ENCODE assay signal across 11 mouse cellular contexts in genomic region chr12:102652420-102652819, GRCm38 (mm10). TPM values are rescaled to one million over a fixed set of nuclear protein-coding genes. Genes with fewer than 3 reads are reported as not detected.
DNase-seq lines count a peak whose midpoint lies in the region; ATAC-seq lines count a peak whose summit lies in the region.
"Had no signal": no experiment of that assay in that cellular context is flagged by ENCODE, and none has a peak within 500 bp of the region (broad histone marks: within the 10 kb centered on the region; RNA-seq: fewer than 3 reads in every experiment).

No protein-coding gene starts in this region.

- no peaks in the 10 kb centered on the region for H3K9me3 ChIP-seq in heart, embryonic 11.5 days (replicated peaks; ENCODE audit: control insufficient read depth, low read length)

- H3K4me3 ChIP-seq in heart, embryonic 11.5 days (ENCODE audit: low read depth, low read length): no peak overlapping the region

- no peak overlapping the region for H3K27ac ChIP-seq in heart, embryonic 11.5 days (ENCODE audit: low read depth, low read length)

- H3K36me3 ChIP-seq in heart, embryonic 11.5 days (ENCODE audit: control insufficient read depth, insufficient read depth, low read length): no peaks in the 10 kb centered on the region

- H3K9ac ChIP-seq in heart, embryonic 11.5 days (ENCODE audit: low read depth, low read length): 0 out of 2 replicates have a peak overlapping the region, but pooled peaks have one; percentile 16
- H3K9ac ChIP-seq: lung, embryonic 14.5 days had no signal

- peaks cover 38% of the 10 kb centered on the region for H3K4me1 ChIP-seq in heart, embryonic 11.5 days (ENCODE audit: control insufficient read depth, insufficient read depth, low read length)

- ATAC-seq in heart, embryonic 11.5 days (replicated peaks; ENCODE audit: insufficient number of reproducible peaks, low FRiP score, low TSS enrichment): no peak; the same call in 1 of the 2 replicates
- peak; percentile 72 for ATAC-seq in activated CD4-positive, CD25-positive, alpha-beta regulatory T cell, adult 4 months
- ATAC-seq in megakaryocyte-erythroid progenitor cell, adult 5-6 weeks (replicated peaks; ENCODE audit: low FRiP score, low TSS enrichment, poor library complexity, severe bottlenecking): peak; percentile 64

- DNase-seq in heart, adult 9 months (ENCODE audit: low spot score in 2 of 2): no peak
- DNase-seq in 416B (ENCODE audit: low read depth): peak; percentile 24
- no peak for DNase-seq in right cerebral cortex, adult 2 months (ENCODE audit: low spot score in 2 of 2)
- DNase-seq in kidney, adult 9 months: no peak
- DNase-seq in cerebellum, adult 9-11 months: no peak
- DNase-seq: cerebellum, adult 18-20 months; kidney, adult 2 months; lung, embryonic 14.5 days had no signal

- WGBS in heart, embryonic 11.5 days (ENCODE audit: insufficient replicate concordance): 10% methylated on average over 8 of the region's 8 CpGs

- no peaks in the 10 kb centered on the region for H3K27me3 ChIP-seq in heart, embryonic 11.5 days (ENCODE audit: control insufficient read depth, insufficient read depth, low read length)

- peak overlapping the region; percentile 32 for H3K4me2 ChIP-seq in heart, embryonic 11.5 days
- H3K4me2 ChIP-seq: lung, embryonic 14.5 days had no signal

RNA-seq across cellular contexts. Expression of gene Itpk1, which starts 52.3 kb away (rescaled TPM):
- polyA plus RNA-seq in heart, embryonic 11.5 days (2014; fragmentation: Nextera tagmentation; extraction: Ambion mirVana): 3.2 and 3.5 TPM in 2 replicates
- polyA plus RNA-seq in activated CD4-positive, CD25-positive, alpha-beta regulatory T cell, adult 4 months (2017; shearing (Covaris generic)): 10 to 100 TPM; 16.2 to 18.4 TPM
- total RNA-seq in megakaryocyte-erythroid progenitor cell, adult 5-6 weeks (2014; fragmentation: Nextera tagmentation): 7.4 and 12.1 TPM in 2 replicates
- 4.9 and 6.5 TPM in 2 replicates for total RNA-seq in megakaryocyte-erythroid progenitor cell, adult 5-6 weeks (2017)
